Mouse (Mus musculus) monocyte, adult 5-6 weeks (primary cell): ENCODE results near the gene C2cd5. TPM values are rescaled to one million over a fixed set of nuclear protein-coding genes. Genes with fewer than 3 reads are reported as not detected.

Source experiments
- ATAC-seq: fragments of 153-309, 156-312 bp; replicated peaks from 2 replicates; pipeline ENCODE4 v1.8.0; 2017; ENCODE audit warnings: mild to moderate bottlenecking; ENCODE audit not compliant: low TSS enrichment, insufficient number of reproducible peaks, severe bottlenecking, poor library complexity, low FRiP score
- total RNA-seq: library from RNA; stranded (forward); fragments of 200-1000, 200-491, 200-594 nt; gene quantifications from 3 replicates; pipeline ENCODE4 v1.2.3, GENCODE M21; 2017

Gene C2cd5
- total RNA-seq, 1 experiment from 2014 or later: 31.8 TPM

- no peak for ATAC-seq
Measured at GRCm38 (mm10) chr6:143125721-143126120, 25.8 kb upstream of the C2cd5 start.

- ATAC-seq: no peak
Measured at GRCm38 (mm10) chr6:143119325-143119724, 19.4 kb upstream of the C2cd5 start.

DNA sequence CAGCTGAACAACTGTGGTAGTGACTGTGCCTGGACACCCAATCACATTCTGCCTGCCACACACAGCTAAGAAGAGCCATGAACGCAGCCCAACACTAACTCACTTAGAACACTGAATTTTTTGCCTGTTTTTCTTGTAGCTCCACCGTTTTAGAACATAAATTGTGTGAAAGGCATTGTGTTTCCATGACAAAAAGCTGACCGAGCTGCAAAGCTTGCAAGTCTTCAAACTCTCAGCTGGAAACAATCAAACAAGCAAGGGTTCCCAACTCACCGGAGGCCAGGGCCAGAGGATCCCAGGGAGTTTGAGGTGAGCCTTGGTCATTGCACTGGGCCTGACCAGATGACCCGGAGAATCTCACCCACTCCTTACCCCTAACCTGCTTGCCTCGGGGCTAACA is 16.8 kb upstream of the C2cd5 start:
- no peak for ATAC-seq

DNA sequence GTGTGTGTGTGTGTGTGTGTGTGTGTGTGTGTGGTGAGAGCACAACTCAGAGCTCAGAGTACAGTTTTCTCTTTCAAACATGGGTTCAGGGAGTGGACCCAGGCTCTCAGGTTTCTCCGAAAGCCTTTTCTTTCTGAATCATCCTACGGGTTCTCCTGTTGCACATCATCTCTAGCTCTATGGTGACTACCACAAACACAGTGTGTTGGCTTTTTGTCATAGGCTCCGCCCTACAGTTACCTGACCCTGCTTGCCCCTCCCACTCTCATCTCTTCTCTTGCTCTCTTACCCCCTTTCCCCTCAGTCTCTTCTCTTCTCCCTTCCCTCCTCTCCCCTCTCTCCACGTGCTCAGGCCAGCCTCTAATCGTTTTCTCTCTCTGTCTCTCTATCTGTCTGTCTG is 15.6 kb upstream of the C2cd5 start:
- no peak for ATAC-seq

DNA sequence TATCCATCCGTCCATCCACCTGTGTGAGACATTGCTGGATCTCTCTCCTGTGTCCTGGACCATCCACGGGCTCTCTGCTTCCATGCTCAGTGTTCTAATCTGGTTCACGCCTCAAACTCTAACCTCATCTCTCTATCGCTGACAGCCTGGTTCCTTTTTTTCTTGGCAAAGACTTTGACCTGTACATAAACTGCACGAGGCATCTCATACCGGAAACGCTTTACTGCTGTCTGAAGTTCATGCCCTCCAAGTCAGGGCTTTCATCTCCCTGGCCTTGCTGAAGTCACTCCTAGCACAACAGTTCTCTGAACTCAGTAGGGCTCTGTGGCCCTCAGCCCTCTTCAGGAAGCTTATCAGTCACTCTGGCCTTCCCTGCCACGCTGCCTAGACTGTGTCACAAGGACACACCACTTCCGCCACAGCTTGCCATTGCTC is 15.1 kb upstream of the C2cd5 start:
- peak; percentile 61 for ATAC-seq

DNA sequence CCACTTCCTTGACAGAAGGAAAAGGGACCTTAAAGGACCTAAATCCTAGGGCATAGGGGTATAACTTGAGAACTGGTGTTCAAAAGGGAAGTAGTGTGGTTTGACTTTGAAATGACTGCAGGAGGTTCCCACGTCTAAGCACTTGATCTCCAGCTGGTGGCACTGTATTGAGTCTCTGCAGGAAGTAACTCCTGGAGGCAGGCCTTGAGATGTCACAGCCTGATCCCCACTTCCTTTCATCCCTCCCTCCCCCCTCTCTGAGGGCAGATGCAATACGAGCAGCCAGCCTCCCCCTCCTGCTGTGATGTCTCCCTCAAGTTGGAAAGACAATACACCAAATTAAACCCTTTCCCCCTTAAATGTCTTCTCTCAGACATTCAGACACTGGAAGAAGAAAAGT is 14.6 kb upstream of the C2cd5 start:
- ATAC-seq: peak; percentile 90

DNA sequence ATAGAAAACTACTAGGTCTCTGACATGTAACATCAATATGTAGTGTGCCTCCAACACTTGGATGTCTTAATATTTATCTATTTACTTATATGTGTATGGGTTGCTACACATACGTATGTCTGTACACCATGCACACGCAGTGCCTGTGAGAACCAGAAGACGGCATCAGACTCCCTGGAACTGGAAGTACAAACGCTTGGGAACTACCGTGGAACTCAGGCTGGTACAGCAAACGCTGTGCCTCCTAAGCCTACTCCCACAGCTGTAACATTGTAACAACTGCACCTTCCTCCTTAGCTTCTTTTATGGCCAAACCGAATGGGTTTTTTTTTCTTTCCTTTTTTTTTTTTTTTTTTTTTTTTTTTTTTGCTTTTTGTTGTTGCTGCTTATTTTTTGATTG is 10.4 kb upstream of the C2cd5 start:
- no peak for ATAC-seq

DNA sequence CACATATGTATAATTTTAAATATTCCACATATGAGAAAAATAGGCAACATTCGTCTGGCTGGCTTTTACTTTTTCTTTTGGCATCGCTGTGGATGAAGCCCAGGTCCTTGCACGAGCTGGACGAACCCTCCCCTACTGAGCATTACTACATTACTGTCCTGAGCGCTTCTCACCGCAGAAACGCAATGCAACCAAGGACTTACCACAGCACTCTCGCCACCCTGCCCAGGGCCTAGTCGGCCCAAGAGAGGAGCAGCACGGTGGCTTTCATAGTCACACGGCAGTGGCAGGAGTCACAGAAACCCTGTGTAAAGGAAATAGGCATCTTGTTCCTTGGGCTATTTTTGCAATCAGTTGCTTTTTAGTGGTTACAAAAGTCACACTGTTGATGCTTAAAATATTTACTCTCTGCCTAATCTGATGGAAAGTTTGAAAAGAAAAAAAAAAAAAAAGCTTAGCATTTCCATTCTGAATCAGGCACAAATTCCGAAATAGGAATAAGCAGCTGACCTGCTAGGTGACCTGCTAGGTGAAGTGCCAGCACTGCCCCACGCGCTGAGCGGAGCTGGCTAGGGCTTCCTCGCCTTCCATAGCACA is 9.8 kb upstream of the C2cd5 start:
- ATAC-seq: no peak

DNA sequence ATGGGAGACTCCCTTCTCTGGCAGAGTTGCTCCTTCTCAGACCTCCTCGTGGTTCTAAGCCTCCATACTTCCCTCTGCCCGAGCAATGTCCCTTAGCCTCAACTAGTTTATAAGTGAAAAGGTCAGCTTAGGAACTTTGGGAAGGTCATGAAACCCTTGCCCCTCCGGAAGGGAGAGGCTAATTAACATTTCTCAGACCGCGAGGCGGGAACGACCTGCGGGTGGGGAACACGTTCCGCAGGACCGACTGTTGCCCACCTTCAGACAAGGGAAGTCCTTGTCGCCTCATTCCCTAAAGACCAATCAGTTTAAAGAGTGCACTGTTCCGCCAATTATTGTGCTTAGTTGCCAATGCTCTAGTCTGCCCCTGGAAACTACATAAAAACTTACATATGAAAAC is 8.1 kb upstream of the C2cd5 start:
- ATAC-seq: no peak

GRCm38 (mm10) chr6:143107611-143108010 is 7.7 kb upstream of the C2cd5 start:
- no peak for ATAC-seq

- no peak for ATAC-seq
Measured at GRCm38 (mm10) chr6:143105766-143106165, 5.8 kb upstream of the C2cd5 start.

DNA sequence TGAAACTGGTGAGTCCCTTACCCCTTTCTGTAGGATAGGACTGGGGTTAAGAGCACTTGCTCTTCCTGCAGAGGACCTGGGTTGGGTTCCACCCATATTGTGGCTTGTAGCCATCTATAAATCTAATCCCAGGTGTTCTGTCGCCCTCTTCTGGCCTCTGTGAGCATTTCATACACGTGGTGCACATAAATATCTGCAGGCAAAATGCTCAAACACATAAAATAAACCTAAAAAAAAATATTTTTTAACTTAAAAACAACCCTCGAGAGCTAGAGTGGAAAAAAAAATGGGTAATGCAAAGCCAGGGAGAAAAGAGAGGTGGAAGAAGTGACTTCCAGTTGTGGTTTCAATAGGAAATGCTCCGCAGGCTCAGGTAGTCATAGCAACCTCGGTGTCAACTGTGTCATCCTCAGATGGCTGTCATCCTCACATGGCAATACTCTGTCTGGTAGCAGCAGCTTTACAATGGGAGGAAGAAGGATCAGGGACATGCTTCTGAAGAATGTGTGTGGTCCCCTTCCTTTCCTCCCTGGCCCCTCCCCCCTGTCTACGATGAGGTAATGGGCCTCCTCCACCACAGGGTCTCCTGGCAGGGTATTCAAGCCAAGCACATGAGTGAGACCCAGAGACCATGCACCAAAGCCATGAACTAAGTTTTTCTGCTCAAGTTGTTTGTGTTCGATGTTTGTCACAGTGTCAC is 4.2 kb upstream of the C2cd5 start:
- ATAC-seq: no peak

DNA sequence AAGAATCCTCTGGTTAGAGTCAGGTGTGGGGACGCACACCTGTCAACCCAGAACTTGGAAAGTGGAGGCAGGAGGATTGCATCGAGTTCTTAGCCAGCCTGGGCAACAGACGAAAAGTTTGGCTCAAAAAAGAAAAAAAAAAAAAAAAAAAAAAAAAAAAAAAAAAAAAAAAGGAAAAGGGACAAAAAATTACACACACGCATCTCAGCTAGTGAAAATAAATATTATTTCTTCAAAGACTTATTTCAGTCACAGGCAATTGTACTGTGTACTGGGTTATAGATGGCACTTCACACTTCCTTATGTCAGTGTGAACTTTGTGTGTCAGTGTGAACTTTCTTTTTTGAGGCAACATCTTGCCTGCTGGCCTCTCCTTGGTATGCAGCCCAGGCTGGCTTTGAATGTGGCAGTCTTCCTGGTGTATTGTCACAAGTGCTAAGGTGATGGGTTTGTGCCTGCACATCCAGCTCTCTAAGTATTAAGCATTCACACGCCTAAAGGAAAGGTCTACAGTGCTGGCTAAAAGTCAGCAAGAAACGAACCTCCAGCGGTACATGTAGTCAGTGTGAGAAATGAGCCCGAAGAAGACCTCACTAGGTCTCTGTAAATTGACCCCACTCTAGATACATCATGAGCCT is 656 bp upstream of the C2cd5 start:
- ATAC-seq: no peak

GRCm38 (mm10) chr6:143099281-143099680 is 660 bp downstream of the C2cd5 start:
- 0 out of 2 replicates have a peak, but pooled peaks have one; percentile 14 for ATAC-seq

DNA sequence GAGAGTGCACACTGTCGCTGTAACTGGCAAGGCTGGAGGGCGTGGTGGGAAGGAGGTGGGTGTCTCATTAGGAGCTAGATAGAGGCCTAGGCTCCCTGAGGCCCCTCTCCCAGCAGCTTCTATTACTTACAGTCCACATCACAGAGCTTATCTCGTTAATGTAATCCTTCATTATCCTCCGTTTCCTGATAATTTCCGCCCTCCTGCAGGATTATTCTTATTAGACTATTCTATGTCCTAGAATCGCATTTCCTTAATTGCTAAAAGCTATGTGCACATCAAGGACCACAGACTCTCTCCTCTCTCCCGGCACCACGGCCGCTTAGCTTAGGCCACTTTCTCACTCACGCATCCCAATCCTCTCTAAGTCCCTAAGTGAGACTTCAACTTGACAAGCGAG is 4.8 kb downstream of the C2cd5 start:
- no peak for ATAC-seq

- ATAC-seq: no peak
Measured at GRCm38 (mm10) chr6:143092856-143093255, 7.1 kb downstream of the C2cd5 start.

- no peak for ATAC-seq
Measured at GRCm38 (mm10) chr6:143091076-143091475, 8.9 kb downstream of the C2cd5 start.

DNA sequence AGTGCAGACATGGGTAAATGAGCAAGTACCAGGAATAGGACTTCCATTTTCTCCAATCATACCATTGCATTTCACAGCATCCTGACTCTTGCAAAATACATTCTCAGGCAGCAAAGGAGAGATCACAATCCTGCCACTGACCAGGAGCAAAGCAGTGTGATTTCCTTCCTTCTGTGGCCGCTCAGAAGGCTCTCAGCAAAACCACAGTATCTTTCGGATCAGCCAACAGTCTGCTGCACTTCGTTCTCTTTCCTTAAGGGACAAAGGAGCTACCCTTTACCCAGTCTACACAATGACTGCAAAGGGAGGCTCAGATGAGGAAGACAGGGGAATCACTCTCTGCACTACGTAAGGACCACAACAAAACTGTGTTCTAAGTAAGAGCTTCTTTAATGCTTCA is 12.6 kb downstream of the C2cd5 start:
- no peak for ATAC-seq

DNA sequence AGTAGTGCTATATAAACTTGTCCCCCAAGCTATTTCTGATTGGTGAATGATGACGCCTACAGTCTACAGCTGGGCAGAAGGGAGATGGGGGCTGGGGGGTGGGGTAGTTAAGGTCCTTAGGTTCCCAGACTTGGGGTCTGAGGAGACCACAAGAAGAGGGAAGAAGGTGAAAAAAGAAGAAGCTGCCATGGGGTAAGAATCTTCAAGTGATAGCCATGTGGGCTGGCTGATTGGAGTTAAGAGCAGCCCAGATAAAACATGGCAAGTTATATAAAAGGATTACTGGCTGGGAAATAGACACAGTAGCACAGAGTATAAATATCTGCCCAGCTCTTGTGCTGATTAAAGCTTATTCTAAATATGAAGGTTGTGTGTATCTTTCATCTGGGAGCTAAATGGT is 14.0 kb downstream of the C2cd5 start:
- no peak for ATAC-seq
